Mouse (Mus musculus): ENCODE results near the gene Mcf2l. TPM values are rescaled to one million over a fixed set of nuclear protein-coding genes. Genes with fewer than 3 reads are reported as not detected.

The Mcf2l gene
- polyA plus RNA-seq, 1 experiment: 4.8 TPM

DNA sequence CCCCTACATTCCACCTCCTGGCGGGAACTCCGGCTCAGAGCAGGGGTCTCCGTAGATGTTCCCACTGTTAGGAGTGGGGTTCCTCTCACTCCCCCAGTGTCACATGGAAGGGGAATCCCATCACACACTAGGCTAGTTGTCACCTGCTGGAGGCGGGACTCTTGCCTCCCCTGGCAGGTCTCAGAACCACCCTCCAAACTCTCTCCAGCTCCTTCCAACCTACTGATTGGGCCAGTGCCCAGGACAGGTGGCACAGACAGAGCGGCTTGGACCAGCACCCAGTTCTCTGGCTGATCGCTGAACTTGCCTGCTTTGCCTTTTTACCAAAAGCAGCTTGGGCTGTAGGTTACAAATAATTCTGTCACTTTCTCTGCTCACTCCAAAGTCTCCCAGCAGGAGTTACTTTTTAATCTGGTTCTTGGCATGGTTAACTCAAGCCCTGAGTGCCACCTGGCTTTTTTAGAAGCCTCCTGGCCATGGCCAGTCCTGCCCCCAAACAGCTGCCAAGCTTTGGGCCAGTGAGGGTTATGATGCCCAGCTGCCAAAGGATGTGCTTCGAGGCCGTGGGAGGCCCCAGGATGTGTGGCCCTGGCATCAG, 687 bp downstream of the Mcf2l start:
- no peak for DNase-seq (ENCODE audit: low spot score)

DNA sequence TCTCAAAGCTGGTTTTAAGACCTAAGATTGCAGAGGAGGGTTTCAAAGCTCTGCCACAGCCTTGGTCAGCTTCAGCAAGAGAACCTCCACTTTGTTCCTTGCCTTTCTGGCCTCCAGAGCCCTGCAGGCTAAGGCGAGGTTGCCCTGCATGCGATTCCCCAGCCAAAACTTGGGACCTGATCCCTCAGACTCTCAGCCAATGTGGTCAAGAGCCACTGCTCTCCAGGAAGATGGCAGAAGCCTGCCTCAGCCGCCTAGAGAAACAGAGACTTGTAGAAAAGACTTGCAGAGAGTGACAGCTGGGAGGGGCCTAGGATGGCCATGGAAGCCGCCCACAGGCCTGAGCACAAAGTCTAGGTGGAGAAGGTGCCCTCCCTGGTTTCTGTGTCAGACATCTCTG, 1.4 kb downstream of the Mcf2l start:
- no peak for DNase-seq (ENCODE audit: low spot score)

DNA sequence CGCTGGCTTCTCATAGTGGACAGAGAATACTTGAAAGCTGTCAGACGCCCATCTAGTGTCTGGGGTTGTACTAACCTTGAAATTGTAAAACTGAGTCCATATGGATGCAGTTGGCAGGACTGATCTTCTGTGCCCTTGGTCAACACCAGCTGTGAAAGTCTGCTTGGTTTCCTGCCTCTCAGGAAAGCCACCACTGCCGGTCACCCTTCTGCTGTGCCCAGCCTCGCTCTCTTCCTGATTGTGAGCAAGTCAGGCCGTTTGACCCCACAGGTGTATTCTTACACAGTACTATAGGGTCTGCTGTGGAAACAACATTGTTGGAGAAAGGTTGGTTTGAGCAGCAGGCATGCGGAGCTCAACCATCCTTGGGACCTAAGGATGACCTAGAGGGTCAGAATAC, 3.5 kb downstream of the Mcf2l start:
- DNase-seq (ENCODE audit: low spot score): no peak

DNA sequence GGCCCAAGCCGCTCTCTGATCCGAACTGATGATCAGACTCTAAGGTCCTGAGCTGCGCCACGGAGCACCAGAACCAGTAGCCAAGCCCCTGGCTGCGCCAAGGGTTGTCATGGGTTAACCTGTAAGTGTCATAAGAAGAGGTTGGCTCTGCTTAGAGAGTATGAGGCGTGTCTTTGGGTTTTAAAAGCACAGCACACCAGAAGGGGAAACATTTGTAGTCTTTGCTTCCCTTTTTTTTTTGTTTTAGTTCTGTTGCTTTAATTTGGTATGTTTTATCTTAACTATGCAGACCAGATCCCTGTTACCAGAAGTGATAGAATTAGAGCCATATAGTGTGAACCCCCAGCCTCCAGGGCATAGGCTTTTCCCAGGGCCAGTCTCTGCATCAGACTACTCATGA, 6.6 kb downstream of the Mcf2l start:
- DNase-seq (ENCODE audit: low spot score): no peak

DNA sequence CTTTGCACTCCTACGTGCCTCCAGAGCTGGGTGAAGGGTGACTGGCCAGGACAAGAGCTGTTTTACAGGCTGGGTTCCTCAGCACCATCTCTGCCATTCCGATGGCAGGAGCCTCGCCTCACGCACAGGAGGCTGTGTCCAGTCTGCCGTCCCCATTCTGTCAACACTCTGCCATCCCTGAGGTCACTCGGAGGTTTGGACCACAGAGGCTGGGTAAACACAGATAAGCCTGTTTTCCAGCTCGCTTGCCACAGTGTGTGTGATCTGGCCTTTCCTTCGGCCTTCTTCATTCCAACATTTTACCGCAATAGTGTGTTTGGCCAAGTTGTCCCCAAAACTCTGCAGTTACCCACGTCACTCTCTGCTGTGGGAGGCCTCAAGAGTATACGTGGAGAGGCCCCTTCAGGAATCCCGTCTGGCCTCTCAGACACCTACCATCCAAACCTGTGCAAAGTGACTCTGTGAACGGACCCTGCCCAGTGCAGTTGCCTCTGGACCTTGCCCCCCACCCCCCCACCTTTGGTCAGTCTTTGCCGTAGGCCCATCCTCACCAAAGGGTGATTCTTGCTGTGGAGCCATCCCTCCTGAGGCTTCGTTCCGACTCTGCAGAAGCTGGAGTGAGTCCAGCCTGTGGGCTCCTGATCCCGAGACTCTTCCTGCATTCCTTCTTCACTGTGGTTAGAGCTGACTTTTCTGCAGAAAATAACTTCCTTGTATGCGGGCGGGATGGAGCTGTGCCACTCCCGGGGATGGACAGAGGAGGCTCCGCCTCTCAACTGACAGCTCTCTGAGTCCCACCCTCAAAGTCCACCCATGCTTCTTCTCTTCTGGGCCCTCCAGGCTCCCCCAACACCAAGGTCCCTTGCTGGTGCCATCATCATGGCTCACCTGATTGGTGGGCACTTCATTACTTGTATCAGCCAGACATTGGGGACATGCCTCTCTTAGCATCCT, 9.7 kb downstream of the Mcf2l start:
- DNase-seq (ENCODE audit: low spot score): no peak

DNA sequence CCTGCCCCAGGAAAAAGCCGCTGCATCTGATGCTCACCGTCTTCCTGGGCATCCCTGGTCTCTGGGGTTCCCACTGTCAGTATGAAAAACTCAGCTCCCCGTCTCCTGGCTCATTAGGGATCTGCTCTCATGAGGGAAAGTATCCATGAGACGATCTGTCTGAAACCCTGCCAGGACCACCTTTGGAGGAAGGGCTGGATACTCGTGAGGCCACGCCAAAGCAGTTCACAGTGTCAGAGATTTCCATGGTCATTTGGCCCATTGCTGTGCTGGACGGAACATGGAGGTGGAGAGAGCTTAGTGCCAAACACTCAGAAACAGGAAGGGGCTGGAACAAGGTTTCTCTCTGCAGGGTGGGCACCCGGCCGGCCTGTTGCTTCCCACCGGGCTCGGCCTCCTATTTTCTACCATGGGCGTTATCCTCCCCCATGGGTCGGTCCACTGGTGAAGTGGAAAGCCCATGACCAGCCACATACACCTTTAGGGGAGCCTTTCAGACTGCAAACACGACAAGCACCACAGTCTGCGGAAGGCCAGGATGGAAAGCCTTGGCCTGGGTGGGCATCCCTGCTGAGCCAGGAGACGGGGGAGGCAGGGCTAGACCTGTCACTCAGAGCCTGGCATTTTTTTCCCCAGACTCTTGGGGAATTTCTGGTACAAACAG, 14.3 kb downstream of the Mcf2l start:
- no peak for DNase-seq (ENCODE audit: low spot score)

DNA sequence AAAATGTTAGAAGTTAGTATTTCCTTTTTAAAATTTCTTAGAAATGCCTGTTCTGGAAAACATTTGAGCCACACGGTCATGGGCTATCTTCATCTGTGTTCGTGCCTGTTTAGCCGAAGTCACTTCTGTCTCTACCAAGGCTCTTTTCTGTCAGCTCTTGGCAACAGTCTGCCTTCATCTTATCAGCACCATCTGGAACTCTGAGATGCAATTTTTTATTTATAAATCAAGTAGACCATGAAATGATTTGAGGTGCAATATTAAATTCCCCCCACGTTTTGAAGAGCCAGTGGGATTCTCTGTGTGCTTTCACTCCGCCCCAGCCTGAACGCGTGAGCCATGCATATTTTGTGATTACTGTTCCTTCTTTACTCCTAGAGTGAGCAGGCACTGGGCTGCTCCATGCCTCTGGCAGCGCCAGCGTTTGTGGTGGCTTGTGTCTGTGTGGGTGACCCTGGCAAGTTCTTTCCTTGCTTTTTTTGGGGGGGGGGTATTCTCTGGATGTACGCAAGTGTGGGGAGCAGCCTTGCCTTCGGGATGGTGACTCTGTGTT, 15.5 kb downstream of the Mcf2l start:
- no peak for DNase-seq (ENCODE audit: low spot score)

DNA sequence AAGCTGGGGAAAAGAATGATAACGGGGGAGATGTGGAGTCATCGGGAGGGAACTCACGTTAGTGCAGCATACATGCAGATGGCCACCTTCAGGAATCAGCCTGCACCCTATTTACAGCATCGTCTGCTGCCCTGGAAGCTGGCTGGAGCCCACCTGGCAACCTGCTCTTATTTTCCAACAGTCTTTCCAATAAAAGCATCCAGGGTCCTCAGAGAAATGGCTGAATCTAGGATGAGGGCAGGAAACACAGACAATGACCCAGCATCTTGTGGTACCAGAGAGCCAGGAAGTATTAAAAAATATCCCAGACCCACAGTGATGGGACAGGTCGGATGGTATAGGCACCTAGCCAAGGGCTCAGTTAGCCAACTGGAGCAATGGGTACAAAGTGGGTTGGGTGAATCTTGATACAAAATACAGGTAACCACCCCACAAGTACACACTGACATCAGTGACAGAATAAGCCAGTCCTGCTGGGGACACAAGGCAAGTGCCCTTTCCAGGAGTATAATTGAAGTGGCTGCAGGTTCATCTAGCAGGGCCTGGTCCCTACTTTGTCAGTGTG, 19.4 kb downstream of the Mcf2l start:
- DNase-seq (ENCODE audit: low spot score): no peak

DNA sequence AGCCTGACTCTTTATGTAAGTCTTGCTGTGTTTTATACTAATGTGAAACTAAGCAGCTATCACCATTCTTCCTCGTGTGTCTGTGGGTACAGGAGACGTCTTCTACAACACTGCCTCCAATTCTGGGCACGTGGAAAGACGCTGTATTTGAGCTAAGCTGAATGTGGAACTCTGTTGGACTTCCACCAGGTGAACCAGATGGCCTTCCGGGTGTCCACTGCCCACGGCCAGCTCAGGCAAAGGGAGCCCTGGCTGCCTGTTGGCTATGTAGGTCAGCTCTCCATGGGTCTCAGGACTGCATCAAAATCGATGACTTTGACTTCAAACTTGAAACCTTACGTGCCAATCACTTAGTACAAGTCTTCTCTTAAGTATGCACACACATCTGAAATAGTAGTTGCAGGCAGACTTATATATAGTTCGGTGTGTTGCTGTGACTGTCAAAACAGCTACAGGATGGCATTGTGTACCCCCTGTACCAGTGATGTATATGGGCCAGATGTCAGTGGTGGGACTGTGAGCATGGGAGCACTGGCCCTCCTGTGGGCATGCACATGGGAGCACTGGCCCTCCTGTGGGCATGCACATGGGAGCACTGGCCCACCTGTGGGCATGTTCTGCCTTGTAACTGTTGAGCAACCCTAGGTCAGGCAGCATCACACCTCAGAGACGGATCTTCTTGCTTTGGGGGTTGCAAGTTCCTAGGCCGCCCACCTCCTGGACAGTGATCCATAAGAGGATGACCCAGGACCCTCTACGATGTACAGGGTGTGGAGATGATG, 20.4 kb downstream of the Mcf2l start:
- no peak for DNase-seq (ENCODE audit: low spot score)

DNA sequence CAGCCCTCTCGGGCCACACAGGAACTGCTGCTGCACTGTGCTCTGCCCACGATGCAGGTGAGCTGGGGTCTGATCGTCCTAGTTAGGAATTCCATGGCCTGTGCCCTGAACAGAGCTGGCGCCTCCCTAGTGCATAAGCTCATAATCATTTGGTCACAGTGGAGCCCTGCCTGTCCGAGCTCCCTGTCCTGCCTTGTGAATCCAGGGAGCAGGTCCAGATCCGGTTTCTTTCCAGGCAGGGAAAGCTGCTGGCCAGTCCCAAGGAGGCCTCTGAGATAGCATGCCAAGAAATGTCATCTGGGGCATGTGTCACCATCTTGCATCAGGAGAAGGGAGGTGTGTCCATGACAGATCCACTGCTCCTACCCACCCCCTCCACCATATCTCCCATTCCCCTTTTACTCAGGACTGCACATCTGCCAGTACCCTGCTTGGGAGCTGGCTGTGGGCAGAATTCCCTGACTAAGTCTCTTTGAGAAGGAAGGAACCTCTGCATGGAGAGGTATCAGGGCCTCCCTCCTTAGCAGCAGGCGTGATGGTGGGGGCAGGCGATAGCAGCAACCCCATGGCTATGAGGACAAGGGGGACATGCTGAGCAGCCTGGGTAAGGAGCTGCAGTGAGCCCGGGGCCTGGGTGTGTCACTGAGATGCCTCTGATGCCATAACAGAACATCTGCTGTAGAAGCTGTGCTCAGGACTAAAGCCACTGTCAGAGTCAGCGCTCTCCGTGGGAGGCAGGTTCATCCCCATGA, 21.4 kb downstream of the Mcf2l start:
- no peak for DNase-seq (ENCODE audit: low spot score)

DNA sequence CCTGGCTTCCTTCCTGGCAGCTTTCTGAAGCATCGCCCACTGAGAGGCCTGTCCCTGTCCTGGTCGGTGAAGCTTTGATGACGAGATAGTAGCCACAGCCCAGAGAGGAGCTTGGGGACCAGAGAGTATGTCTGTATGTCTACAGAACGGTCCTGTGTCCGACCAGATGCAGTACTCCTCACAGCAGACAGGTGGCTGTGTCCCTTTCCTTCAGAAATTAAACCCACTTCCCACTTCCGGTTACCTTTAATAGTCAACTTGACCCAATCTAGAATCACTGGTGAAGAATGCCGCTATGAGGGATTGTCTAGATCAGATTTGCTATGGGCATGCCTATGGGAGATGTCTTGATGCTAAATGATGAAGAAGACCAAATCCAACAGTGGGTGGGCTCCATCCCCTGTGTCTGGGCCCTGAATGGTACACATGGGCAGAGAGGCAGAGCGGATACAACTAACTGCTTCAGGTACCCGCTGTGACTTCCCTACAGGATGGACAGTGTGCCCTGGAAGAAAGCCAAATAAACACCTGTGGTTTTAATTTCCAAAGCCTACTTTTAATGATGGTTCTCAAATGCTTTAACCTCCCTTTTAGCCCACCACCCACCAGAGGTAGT, 22.0 kb downstream of the Mcf2l start:
- no peak for DNase-seq (ENCODE audit: low spot score)

DNA sequence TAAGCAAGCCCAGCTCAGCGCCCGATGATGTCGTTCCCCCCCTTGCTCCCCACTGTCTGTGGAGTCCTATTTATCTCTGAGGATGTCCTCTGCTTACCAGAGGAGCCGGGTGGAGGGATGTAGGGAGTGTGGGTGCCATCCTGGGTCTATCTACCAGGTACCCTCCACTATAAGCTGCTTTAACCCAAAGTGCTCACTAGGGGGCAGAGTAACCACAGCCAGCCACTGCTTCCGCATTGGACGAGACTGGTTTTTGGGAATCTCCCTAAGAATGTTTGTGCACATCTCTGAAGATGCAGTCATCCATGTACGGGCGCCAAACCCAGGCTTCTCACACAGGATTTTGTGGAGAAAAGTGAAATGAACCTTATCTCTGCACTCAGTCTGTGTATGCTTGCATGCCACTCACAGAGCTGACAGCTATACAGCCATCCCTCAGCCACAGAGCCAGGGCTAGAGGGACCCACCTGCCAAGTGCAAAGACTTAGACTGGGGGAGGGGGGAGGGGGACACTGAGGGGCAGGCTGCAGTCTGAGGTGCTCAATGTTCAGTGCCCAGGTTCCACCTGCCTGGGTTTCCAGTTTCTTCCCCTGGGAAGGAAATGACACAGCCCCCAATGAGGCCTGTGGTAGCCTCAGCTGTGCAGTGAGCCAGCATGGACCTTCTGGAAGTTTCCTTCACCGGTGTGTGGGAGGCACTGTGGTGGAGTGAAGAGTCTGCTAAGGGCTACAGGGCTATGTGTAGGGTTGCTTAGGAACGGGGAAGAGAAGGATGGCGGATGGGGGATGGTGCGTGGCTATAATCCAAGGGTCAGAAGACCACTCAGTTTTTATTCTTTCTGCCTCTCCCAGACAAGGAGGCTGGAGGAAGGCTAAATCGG, 23.1 kb downstream of the Mcf2l start:
- DNase-seq (ENCODE audit: low spot score): no peak

DNA sequence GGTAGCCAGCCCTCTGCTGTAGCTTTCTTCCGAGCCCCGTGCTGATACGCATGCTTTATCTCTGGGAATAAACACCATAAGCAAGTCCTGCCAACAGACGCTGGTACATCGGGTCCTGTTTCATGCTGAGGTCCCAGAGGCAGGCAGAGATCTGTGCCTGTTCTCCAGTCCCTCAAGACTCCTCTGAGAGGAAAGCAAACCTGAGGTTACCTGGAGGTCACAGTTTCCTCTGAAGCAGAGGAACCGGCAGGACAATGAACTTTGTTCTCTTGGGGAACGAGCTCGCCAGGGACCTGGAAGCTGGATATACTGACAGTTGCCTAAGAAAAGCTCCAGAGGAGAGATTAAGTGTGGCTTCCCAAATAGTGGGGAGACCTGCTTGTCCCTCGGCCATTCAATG, 24.2 kb downstream of the Mcf2l start:
- no peak for DNase-seq (ENCODE audit: low spot score)

DNA sequence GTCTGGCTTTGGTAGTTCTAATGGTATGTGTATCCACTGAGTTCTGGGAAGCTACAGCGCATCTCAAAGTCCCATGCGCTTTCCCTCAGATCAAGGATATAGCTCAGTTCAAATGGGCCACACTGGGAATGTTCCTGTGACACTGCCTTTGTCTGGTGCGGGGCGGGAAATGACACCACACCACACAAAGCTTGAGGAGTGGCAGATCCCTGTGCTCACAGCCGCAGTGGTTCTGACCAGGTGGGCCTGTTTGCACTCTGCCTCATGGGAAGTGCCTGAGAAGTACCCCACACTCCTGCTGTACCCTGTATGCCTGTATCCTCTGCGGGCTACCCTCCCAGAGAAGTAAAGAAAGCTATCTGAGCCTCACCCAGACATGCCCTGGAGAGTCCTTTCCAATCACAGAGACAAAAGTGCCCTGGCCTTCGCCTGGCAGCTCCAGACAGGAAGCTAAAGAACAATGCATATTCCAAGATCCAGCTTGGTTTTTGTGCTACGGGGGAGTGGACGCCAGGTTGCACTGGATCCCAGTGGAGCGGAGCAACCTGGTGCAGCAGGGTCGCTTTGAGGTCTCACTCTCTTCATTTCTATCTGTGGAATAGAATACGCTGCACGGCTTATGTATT, 30.3 kb downstream of the Mcf2l start:
- DNase-seq (ENCODE audit: low spot score): no peak

DNA sequence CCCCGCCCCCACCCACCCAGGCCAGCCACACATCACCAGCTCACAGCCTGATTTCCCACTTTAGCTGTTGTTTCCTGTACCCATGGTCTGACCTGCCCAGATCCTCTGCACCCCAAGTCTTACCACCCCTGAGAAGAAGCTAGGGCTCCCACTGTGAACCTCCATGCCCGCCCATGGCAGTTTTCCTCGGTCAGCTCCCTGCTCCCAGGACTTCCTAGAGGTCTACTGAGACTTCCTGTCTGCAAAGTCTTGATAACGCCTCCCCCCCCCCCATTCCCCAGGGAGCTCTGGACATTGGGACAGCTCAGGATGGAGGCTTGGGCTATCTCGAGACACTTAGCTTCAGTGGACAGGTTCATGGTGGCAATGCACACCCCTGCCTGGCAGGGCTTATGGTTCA, 31.5 kb downstream of the Mcf2l start:
- DNase-seq (ENCODE audit: low spot score): no peak

DNA sequence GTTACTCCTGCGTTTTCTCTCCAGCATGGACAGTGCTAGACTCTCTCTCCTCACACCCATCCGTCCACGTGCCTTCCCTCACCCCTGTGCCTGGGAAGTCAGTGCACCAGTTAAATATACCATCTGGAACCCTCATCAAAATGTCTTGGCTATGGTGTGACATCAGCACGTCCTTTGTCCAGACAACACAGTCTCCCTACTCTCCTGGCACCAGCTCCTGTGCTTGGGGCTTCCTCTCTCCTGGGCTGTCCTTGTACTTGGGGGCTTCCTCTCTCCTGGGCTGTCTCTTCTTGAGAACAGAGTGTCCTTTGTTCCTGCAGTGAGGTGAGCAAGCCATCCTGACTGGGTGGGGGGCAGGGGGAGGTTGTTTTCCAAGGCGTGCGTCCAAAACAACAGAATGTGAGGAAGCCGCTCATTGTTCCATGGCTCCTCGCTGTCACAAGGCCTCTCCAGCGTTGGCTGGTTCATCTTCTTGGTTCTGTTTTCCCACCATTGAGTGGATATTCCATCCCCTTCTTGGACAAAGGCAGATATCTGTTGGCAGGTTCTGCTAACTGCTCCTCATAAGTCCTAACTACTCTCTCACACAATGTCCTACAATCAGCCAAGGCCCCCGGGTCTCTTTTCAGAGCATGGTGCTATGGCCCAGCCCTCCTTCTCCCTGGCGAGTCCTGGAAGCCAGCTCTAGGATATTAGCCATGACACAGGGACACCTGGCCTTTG, 32.2 kb downstream of the Mcf2l start:
- no peak for DNase-seq (ENCODE audit: low spot score)

DNA sequence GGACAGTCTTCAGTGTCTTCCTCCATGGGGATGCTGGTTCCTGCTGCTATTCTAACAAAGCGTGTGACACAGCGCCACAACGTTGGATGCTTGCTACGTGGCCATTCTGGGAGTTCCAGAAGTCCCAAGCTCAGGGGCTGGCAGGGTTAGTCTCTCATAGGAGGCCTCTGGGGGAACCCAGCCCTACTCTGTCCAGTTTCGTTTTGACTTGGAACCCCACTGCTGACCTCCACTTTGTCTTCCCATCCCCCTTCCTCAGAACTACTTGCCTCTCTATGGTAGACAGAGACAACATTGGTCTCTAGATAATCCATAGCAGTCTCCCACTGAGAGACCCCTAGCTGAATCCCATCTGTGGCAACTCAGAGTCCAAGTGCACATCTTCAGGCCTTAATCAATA, 33.0 kb downstream of the Mcf2l start:
- no peak for DNase-seq (ENCODE audit: low spot score)

DNA sequence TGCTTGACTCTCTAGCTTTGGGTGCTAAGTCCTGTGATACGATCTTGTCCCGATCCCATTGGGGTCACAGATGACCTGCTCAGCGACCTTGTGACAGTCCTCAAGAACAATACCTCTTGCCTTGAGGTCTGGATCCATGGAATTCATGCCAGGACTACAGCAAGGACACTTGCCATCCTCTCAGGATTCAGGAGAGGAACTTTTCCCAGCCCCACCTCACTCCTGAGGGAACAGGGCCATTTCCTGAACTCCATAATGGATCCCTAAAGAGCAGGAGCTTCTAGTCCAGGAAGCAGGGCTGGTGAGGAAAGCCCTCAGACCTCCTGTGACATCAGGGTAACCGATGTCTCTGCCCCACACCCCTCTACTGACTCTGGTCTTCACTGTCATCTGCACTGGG, 34.1 kb downstream of the Mcf2l start:
- DNase-seq (ENCODE audit: low spot score): no peak

Data from urinary bladder, adult 2 months (tissue).